Mouse (Mus musculus) lung, postnatal 0 days (tissue): ENCODE results near the gene Mup6. TPM values are rescaled to one million over a fixed set of nuclear protein-coding genes. Genes with fewer than 3 reads are reported as not detected.
"Not testable (repeated sequence)": the region's sequence is repeated elsewhere in the genome, so short reads cannot be mapped to it uniquely, and the experiment has no call there.

Source experiments
- ATAC-seq: fragments of 200-750 bp; cut with Nextera tagmentation; 2 replicates; pipeline ENCODE4 v1.8.0; 2017; ENCODE audit warnings: moderate library complexity
- DNase-seq: peaks from one replicate; pipeline ENCODE4 v3.0.0-alpha.2; 2016; ENCODE audit warnings: low spot score
- H3K27ac ChIP-seq: fragments of 300-500 bp; sonication (generic); 2 replicates; pipeline ENCODE4 v1.5.1; 2014; ENCODE audit warnings: antibody characterized with exemption, mild to moderate bottlenecking, low read length, mixed read lengths
- H3K27me3 ChIP-seq: fragments of 300-500 bp; sonication (generic); replicated peaks from 2 replicates; pipeline ENCODE4 v1.6.1; 2014; ENCODE audit warnings: low read length, mixed read lengths; ENCODE audit not compliant: insufficient read depth
- H3K36me3 ChIP-seq: fragments of 300-500 bp; sonication (generic); 2 replicates; pipeline ENCODE4 v1.6.1; 2014; ENCODE audit warnings: low read length, mixed read lengths; ENCODE audit not compliant: insufficient read depth
- H3K4me1 ChIP-seq: fragments of 300-500 bp; sonication (generic); 2 replicates; pipeline ENCODE4 v1.6.1; 2014; ENCODE audit warnings: antibody characterized with exemption, low read depth, low read length, mixed read lengths; ENCODE audit not compliant: insufficient read depth
- H3K4me2 ChIP-seq: fragments of 300-500 bp; sonication (generic); replicated peaks from 2 replicates; pipeline ENCODE4 v1.6.1; 2014; ENCODE audit warnings: low read depth, mild to moderate bottlenecking, low read length, moderate library complexity, mixed read lengths
- H3K4me3 ChIP-seq: fragments of 300-500 bp; sonication (generic); 2 replicates; pipeline ENCODE4 v1.5.1; 2014; ENCODE audit warnings: low read depth, low read length
- H3K9ac ChIP-seq: fragments of 300-500 bp; sonication (generic); replicated peaks from 2 replicates; pipeline ENCODE4 v1.6.1; 2014; ENCODE audit warnings: low read depth, mild to moderate bottlenecking
- H3K9me3 ChIP-seq: fragments of 300-500 bp; sonication (generic); 2 replicates; pipeline ENCODE4 v1.6.1; 2016; ENCODE audit warnings: low read length, mixed read lengths
- CTCF ChIP-seq: IDR thresholded peaks from 2 replicates; pipeline ENCODE4 v1.5.1; 2016; ENCODE audit warnings: antibody characterized with exemption, mild to moderate bottlenecking
- EP300 ChIP-seq: IDR thresholded peaks from 2 replicates; pipeline ENCODE4 v1.6.1; 2016; ENCODE audit warnings: antibody characterized with exemption, mild to moderate bottlenecking, control low read depth
- WGBS: fragments of 180-500 bp; shearing (Covaris S2); extraction: QIAGEN DNeasy Blood & Tissue Kit; methylation state at CpG from one replicate; pipeline ENCODE4 v1.1.7; 2014; 5-methylcytosine and 5-hydroxymethylcytosine counted together
- polyA plus RNA-seq: library from polyadenylated mRNA; unstranded; fragments of >200 nt; fragmentation: Nextera tagmentation; extraction: Ambion mirVana; gene quantifications from 2 replicates; pipeline ENCODE4 v1.2.1, GENCODE M21; 2015

The Mup6 gene
- polyA plus RNA-seq, 1 experiment from 2014 or later, result not detected

DNA sequence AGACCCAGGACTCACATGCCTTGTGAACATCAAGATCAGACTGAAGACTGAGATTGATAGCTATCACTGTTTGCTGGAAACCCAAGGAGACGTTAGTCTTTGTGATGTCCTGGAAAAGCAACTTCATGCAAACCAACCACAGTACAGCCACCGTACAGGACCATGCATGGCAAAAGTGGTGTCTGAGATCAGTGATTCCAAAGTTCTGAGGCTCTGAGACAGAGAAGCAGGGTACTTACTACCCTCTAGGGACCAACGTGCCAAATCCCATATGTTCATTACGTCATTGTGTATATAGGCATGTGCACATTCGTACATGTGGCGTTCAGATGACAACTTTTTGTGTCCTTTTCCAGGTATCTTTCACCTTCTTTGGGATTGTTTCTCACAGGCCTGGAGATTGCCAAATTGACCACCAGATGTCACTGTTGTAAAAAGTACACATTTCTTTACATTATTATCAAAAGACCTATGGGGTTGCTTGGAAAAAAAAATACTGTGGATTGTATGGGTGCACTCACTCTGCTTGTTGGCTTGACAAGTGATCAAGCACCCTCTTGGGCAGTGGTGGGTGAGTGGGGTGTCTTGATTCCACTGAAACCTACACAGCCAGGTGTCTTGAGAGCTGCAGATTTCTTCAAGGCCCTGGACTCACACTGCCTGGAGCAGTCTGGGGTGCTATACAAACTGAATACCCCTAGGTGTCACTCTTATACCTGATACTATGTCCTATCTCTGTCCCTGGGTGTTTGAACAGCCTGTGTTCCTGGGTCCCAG is 31.4 kb upstream of the Mup6 start:
- H3K9ac ChIP-seq, result no peak overlapping the region
- 47% methylated on average over 6 of the region's 6 CpGs for WGBS
- H3K36me3 ChIP-seq, result no peaks in the 10 kb centered on the region
- no peaks in the 10 kb centered on the region for H3K9me3 ChIP-seq
- peak; percentile 48 for TF ChIP-seq CTCF
- TF ChIP-seq EP300, result no peak
- H3K4me1 ChIP-seq, result no peaks in the 10 kb centered on the region
- no peak overlapping the region for H3K4me3 ChIP-seq
- ATAC-seq, result peak; percentile 44
- H3K27me3 ChIP-seq, result no peaks in the 10 kb centered on the region
- no peak overlapping the region for H3K4me2 ChIP-seq
- peak; percentile 56 for DNase-seq
- no peak overlapping the region for H3K27ac ChIP-seq

GRCm38 (mm10) chr4:59937543-59937942 is 26.6 kb upstream of the Mup6 start:
- no peak for DNase-seq
- TF ChIP-seq EP300, result no peak
- TF ChIP-seq CTCF, result no peak
- Histone ChIP-seq H3K27ac (no peak overlapping the region), H3K4me2 (no peak overlapping the region), H3K36me3 (no peaks in the 10 kb centered on the region), H3K4me3 (no peak overlapping the region), H3K4me1 (no peaks in the 10 kb centered on the region), H3K27me3 (no peaks in the 10 kb centered on the region), H3K9ac (no peak overlapping the region), H3K9me3 (no peaks in the 10 kb centered on the region)
- no peak for ATAC-seq
- 57% methylated on average over 2 of the region's 2 CpGs for WGBS

- Histone ChIP-seq H3K4me3 (no peak within 1 kb of the TSS), H3K27ac (no peak within 1 kb of the TSS), H3K9me3 (no peaks in the 10 kb centered on the region), H3K4me2 (no peak within 1 kb of the TSS), H3K9ac (no peak within 1 kb of the TSS), H3K27me3 (no peaks in the 10 kb centered on the region), H3K4me1 (no peaks in the 10 kb centered on the region), H3K36me3 (no peaks in the 10 kb centered on the region)
- DNase-seq, result no peak
- 61% methylated on average over 3 of the region's 3 CpGs for WGBS
- TF ChIP-seq EP300 (no peak), CTCF (no peak)
- ATAC-seq, result no peak
Observed at GRCm38 (mm10) chr4:59960610-59961009, 3.5 kb upstream of the Mup6 start, which contains the start of gene Mup4. Gene Mup4, minus strand, starts transcription at chr4:59960710.

DNA sequence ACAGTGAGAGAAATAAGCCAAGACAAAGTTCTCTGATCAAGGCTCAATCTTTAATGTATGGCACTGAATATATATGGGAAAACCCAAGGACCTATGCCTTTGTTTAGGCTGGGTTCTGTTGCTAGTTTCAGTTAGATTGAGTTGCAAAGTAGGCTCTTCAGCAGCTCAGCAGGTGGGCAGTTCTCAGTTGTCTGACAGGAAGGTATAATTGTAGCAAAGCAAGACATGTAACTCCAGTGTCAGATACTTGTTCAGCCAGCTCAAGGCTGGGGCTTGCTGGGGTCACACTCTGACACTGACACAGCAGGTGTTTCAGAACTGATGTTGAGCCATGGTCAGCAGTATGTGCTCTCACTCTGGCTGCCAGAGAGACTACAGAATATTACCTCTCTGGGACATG is 33.8 kb downstream of the Mup6 start:
- not testable (repeated sequence) for ATAC-seq, H3K36me3 ChIP-seq, H3K27ac ChIP-seq, H3K4me3 ChIP-seq, H3K27me3 ChIP-seq, H3K4me1 ChIP-seq, H3K9me3 ChIP-seq, H3K9ac ChIP-seq, H3K4me2 ChIP-seq, DNase-seq

DNA sequence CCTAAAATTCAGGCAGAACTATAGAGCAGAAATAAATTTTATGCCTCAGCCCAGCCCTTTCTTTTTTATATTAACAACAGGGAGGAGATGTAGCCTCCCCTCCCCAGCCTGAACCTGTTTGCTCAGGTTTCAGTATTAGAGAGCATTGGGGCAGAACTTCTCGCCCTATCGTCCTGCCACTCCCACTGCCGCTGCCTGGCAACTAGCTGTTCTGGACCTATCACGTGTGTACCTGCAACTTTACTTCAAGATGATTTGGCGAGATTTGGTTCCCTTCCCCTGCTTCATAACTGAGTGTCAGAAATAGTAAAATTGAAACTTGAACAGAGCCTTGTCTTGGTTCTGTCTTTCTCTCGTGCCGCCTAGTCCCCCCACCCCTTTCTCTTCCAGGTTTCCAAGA is 56.0 kb downstream of the Mup6 start:
- ATAC-seq, DNase-seq, H3K9ac ChIP-seq, H3K4me3 ChIP-seq, H3K36me3 ChIP-seq, H3K27me3 ChIP-seq, H3K4me2 ChIP-seq, H3K4me1 ChIP-seq, H3K27ac ChIP-seq, H3K9me3 ChIP-seq: not testable (repeated sequence)
- 86% methylated on average over 7 of the region's 7 CpGs for WGBS

DNA sequence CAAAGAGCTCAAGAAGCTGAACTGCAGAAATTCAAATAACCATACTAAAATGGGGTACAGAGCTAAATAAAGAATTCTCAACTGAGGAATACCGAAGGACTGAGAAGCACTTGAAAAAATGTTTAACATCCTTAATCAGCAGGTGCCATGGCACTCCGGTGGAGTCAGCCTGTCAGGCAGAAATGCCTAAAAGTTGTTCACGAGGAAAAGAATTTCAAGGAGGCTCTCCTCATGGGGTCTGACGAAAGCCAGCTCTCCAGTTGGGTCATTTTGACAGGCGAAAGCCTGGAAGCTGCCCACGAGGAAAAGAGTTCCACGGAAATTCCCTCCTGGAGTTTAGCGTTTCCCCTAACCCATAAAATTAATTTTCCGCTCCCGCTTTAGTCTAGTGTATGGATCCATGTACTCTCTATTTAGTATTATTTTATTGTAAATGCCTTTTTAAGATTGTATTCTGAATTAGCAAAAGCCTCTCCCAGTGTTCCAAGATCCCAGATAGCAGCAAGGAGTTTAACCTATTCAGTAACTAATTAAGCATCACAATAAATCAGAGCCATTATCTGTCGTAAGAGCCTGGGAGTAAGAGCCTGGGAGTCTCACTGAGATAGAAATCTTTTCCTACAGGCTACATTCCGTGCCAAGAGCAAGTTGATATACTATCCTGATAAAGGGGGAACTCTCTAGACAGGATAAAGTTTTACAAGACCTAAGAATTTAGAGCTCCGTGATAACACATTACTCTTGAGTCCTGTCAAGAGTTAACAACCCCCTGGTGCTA is 65.4 kb downstream of the Mup6 start:
- not testable (repeated sequence) for H3K27me3 ChIP-seq, H3K36me3 ChIP-seq, DNase-seq, H3K9me3 ChIP-seq, ATAC-seq, H3K4me2 ChIP-seq, H3K4me3 ChIP-seq, H3K9ac ChIP-seq, H3K27ac ChIP-seq, H3K4me1 ChIP-seq
- 60% methylated on average over 13 of the region's 13 CpGs for WGBS

Other genes with a start within 250 kb of the Mup6 start
- gene Inip, start 162.7 kb upstream of the Mup6 start, polyA plus RNA-seq, result 25.9 and 26.8 TPM in 2 replicates
- gene Snx30, start 158.5 kb upstream of the Mup6 start, polyA plus RNA-seq, result 12.0 and 13.2 TPM in 2 replicates
- 0.10 TPM in 2 replicates for gene Slc46a2, start 49.2 kb upstream of the Mup6 start, polyA plus RNA-seq
- not detected in 2 replicates for gene Mup4, start 3.6 kb upstream of the Mup6 start, polyA plus RNA-seq
- gene Mup7, start 106.2 kb downstream of the Mup6 start, polyA plus RNA-seq, result not detected in 2 replicates
- gene Mup2, start 190.0 kb downstream of the Mup6 start, polyA plus RNA-seq, result not detected in 2 replicates